Mouse (Mus musculus): Measurements from ENCODE around the gene Olfr1061. TPM values are rescaled to one million over a fixed set of nuclear protein-coding genes. Genes with fewer than 3 reads are reported as not detected.

The Olfr1061 gene
- polyA plus RNA-seq, 1 experiment from 2014 or later, result not detected

Other genes with a start within 250 kb of the Olfr1061 start
- not detected in 2 replicates for gene Olfr1043, start 246.5 kb downstream of the Olfr1061 start, polyA plus RNA-seq (2015; fragmentation: Nextera tagmentation; extraction: Ambion mirVana)
- gene Olfr1044, start 236.2 kb downstream of the Olfr1061 start, polyA plus RNA-seq (2015; fragmentation: Nextera tagmentation; extraction: Ambion mirVana), result not detected in 2 replicates
- not detected in 2 replicates for gene Olfr52, start 228.4 kb downstream of the Olfr1061 start, polyA plus RNA-seq (2015; fragmentation: Nextera tagmentation; extraction: Ambion mirVana)
- not detected in 2 replicates for gene Olfr1045, start 211.0 kb downstream of the Olfr1061 start, polyA plus RNA-seq (2015; fragmentation: Nextera tagmentation; extraction: Ambion mirVana)
- not detected in 2 replicates for gene Olfr1046, start 194.7 kb downstream of the Olfr1061 start, polyA plus RNA-seq (2015; fragmentation: Nextera tagmentation; extraction: Ambion mirVana)
- gene Olfr1047, start 182.6 kb downstream of the Olfr1061 start, polyA plus RNA-seq (2015; fragmentation: Nextera tagmentation; extraction: Ambion mirVana), result not detected in 2 replicates
- not detected in 2 replicates for gene Olfr1048, start 173.8 kb downstream of the Olfr1061 start, polyA plus RNA-seq (2015; fragmentation: Nextera tagmentation; extraction: Ambion mirVana)
- not detected in 2 replicates for gene Olfr1049, start 155.7 kb downstream of the Olfr1061 start, polyA plus RNA-seq (2015; fragmentation: Nextera tagmentation; extraction: Ambion mirVana)
- not detected in 2 replicates for gene Olfr1051, start 135.0 kb downstream of the Olfr1061 start, polyA plus RNA-seq (2015; fragmentation: Nextera tagmentation; extraction: Ambion mirVana)
- gene Olfr1052, start 121.6 kb downstream of the Olfr1061 start, polyA plus RNA-seq (2015; fragmentation: Nextera tagmentation; extraction: Ambion mirVana), result not detected in 2 replicates
- gene Olfr1053, start 98.8 kb downstream of the Olfr1061 start, polyA plus RNA-seq (2015; fragmentation: Nextera tagmentation; extraction: Ambion mirVana), result not detected in 2 replicates
- gene Olfr1054, start 78.6 kb downstream of the Olfr1061 start, polyA plus RNA-seq (2015; fragmentation: Nextera tagmentation; extraction: Ambion mirVana), result not detected in 2 replicates
- gene Olfr1055, start 63.8 kb downstream of the Olfr1061 start, polyA plus RNA-seq (2015; fragmentation: Nextera tagmentation; extraction: Ambion mirVana), result not detected in 2 replicates
- gene Olfr1056, start 51.6 kb downstream of the Olfr1061 start, polyA plus RNA-seq (2015; fragmentation: Nextera tagmentation; extraction: Ambion mirVana), result not detected in 2 replicates
- not detected in 2 replicates for gene Olfr1057, start 35.7 kb downstream of the Olfr1061 start, polyA plus RNA-seq (2015; fragmentation: Nextera tagmentation; extraction: Ambion mirVana)
- not detected in 2 replicates for gene Olfr1058, start 25.5 kb downstream of the Olfr1061 start, polyA plus RNA-seq (2015; fragmentation: Nextera tagmentation; extraction: Ambion mirVana)
- not detected in 2 replicates for gene Olfr1062, start 12.7 kb upstream of the Olfr1061 start, polyA plus RNA-seq (2015; fragmentation: Nextera tagmentation; extraction: Ambion mirVana)
- gene Olfr1065, start 36.5 kb upstream of the Olfr1061 start, polyA plus RNA-seq (2015; fragmentation: Nextera tagmentation; extraction: Ambion mirVana), result not detected in 2 replicates
- gene Olfr1066, start 42.2 kb upstream of the Olfr1061 start, polyA plus RNA-seq (2015; fragmentation: Nextera tagmentation; extraction: Ambion mirVana), result not detected in 2 replicates
- not detected in 2 replicates for gene Olfr228, start 73.3 kb upstream of the Olfr1061 start, polyA plus RNA-seq (2015; fragmentation: Nextera tagmentation; extraction: Ambion mirVana)
- not detected in 2 replicates for gene Olfr1076, start 94.4 kb upstream of the Olfr1061 start, polyA plus RNA-seq (2015; fragmentation: Nextera tagmentation; extraction: Ambion mirVana)
- gene Olfr1079, start 128.4 kb upstream of the Olfr1061 start, polyA plus RNA-seq (2015; fragmentation: Nextera tagmentation; extraction: Ambion mirVana), result not detected in 2 replicates
- not detected in 2 replicates for gene Olfr1080, start 144.2 kb upstream of the Olfr1061 start, polyA plus RNA-seq (2015; fragmentation: Nextera tagmentation; extraction: Ambion mirVana)
- not detected in 2 replicates for gene Olfr1082, start 184.9 kb upstream of the Olfr1061 start, polyA plus RNA-seq (2015; fragmentation: Nextera tagmentation; extraction: Ambion mirVana)
- not detected in 2 replicates for gene Olfr1084, start 225.7 kb upstream of the Olfr1061 start, polyA plus RNA-seq (2015; fragmentation: Nextera tagmentation; extraction: Ambion mirVana)
- gene Olfr1085, start 248.0 kb upstream of the Olfr1061 start, polyA plus RNA-seq (2015; fragmentation: Nextera tagmentation; extraction: Ambion mirVana), result not detected in 2 replicates